Mouse (Mus musculus): ENCODE data around the gene Cnnm4. TPM values are rescaled to one million over a fixed set of nuclear protein-coding genes. Genes with fewer than 3 reads are reported as not detected.

Cnnm4 gene
- polyA plus RNA-seq, 1 experiment from 2014 or later = 14.1 TPM

DNA sequence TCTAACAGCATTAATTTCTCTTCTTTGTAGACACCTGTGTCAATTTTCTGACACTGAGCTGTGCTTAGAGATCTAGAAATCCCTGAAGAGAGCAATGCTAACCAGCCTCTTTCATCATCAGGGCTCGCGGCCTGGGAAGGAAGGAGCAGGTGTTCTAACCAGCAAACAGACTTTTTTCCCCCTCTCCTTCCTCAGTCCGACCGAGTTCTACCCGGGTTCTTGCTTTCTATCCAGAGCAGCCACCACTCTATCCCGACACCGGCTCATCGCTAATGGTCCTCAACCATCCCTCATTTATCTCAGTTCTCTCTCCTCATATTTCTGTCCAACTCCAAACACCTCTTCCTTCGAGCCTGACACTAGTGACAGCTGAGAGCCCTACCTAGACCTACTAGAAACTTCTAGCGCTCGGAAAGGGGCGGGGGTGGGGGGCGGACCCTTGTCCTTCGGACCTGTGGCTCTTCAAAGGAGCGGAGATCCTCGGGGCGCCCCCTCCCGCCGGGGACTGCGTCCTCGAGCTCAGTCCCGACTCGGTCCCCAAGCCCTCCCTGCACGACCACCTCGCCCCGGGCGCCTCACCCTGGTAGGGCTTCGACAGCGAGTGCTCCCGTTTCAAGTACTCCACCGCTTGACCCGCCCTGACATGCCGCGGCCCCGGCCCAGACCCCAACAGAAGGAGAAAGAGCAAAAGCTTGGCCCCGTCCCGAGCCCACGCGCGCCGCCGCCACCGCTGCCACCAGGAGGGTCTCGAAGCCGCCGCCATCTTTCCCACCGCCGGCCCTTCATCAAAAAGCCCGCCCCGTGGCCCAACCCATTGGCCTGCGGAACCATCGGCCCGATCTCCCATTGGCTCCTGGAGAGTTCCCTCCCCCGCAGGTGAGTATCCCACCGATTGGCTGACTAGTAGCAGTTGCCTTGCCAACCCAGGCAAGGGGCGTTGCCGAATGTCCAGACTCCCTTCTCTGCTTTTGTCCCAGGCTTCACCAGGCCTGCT is 26.7 kb upstream of the Cnnm4 start, which contains the start of gene Lman2l:
TSS of gene Lman2l (minus strand) at position 801 of the 994 bp plus-strand sequence.
- Histone ChIP-seq H3K4me3 (ENCODE audit: low read depth, low read length) (peak within 1 kb of the TSS; percentile 83), H3K27me3 (ENCODE audit: control insufficient read depth, insufficient read depth, low read length) (no peaks in the 10 kb centered on the region), H3K27ac (ENCODE audit: low read length) (peak within 1 kb of the TSS; percentile 59; the same call in 1 of the 2 replicates), H3K4me1 (ENCODE audit: control insufficient read depth, insufficient read depth, low read length) (no peaks in the 10 kb centered on the region), H3K9me3 (ENCODE audit: control insufficient read depth, low read depth, low read length) (no peaks in the 10 kb centered on the region), H3K9ac (replicated peaks; ENCODE audit: low read depth, low read length) (peak within 1 kb of the TSS; percentile 57; the same call in 1 of the 2 replicates), H3K4me2 (replicated peaks; ENCODE audit: low read depth, low read length) (peak within 1 kb of the TSS; percentile 75), H3K36me3 (ENCODE audit: control insufficient read depth, insufficient read depth, low read length) (no peaks in the 10 kb centered on the region)
- peak; percentile 99 for ATAC-seq (ENCODE audit: insufficient number of reproducible peaks, insufficient read depth, low FRiP score, low read depth)
- under 1% methylated on average over 57 of the region's 57 CpGs for WGBS

DNA sequence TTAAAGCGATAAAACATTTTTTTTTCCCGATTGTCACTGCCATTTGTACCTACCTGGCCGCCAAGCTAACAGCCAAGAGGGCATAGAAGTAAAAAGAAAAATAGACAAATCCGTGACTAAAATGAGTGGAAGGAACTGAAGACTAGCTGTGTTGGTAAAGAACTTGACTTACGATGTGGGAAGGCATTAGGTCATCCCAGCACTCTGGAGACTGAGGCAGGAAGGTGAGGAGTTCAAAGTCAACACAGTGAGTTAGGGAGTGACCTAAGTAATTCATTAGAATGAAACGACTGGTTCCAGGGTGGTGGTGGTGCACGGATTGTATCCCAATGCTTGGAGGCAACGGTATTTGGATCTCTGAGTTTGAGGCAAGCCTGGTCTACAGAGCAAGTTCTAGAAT is 25.9 kb upstream of the Cnnm4 start:
- 41% methylated on average over 8 of the region's 8 CpGs for WGBS
- H3K9ac ChIP-seq (replicated peaks; ENCODE audit: low read depth, low read length) = no peak overlapping the region
- H3K9me3 ChIP-seq (ENCODE audit: control insufficient read depth, low read depth, low read length) = no peaks in the 10 kb centered on the region
- no peaks in the 10 kb centered on the region for H3K36me3 ChIP-seq (ENCODE audit: control insufficient read depth, insufficient read depth, low read length)
- ATAC-seq (ENCODE audit: insufficient number of reproducible peaks, insufficient read depth, low FRiP score, low read depth) = no peak
- H3K4me2 ChIP-seq (replicated peaks; ENCODE audit: low read depth, low read length) = no peak overlapping the region; the same call in 1 of the 2 replicates
- no peaks in the 10 kb centered on the region for H3K27me3 ChIP-seq (ENCODE audit: control insufficient read depth, insufficient read depth, low read length)
- H3K4me1 ChIP-seq (ENCODE audit: control insufficient read depth, insufficient read depth, low read length) = no peaks in the 10 kb centered on the region
- H3K4me3 ChIP-seq (ENCODE audit: low read depth, low read length) = no peak overlapping the region
- H3K27ac ChIP-seq (ENCODE audit: low read length) = no peak overlapping the region

DNA sequence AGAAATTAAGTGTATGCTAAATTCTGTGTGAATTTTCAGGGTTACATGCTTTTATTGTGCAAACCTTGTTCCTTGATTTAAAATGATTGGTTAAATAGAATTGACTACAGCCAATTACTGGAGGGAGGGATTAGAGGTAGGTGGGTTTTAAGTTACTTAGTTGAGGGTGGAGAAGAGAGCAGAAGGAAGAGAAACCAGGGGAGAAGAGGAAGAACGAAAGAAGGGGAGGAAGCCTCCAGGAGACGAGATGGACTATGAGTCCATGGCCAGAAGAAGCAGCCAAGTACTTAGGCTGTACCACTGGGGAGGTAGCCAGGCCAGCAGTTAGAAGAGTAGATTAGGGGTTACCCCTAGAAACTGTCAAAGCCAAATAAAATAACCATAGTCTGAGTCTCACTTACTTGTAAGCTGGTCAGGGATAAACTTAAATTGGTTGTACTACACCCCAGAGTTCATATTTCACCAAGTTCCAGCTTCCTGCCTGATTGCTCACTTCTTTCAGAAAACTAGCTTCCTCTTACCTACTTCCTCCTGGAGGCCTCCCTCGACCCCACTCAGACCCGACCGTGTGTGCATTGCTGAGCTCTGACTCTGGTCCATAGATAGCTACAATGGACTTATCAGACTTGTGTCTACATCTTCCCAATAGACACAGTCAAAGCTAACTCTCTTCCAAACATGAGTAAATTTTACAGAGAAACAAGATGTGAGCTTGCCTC is 25.2 kb upstream of the Cnnm4 start:
- H3K27ac ChIP-seq (ENCODE audit: low read length) = no peak overlapping the region
- WGBS = 86% methylated on average over 5 of the region's 5 CpGs
- no peak for ATAC-seq (ENCODE audit: insufficient number of reproducible peaks, insufficient read depth, low FRiP score, low read depth)

DNA sequence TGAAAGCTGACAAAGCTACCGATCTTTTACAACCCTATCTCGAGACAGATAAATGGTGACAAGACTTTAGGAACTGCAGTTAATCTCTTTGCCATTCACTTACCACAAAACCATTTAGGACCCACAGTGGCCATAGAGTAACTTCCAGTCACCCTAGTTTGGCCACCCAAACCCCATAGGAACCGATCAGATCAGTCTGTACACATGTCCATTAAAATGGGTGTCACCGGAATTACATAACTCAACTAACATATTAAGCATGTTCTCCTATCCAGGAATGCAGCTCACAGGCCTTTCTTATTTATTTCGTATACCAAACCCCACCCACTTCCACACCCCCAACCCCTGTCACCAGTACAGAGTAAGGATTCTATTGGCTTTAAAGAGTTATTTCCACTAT is 24.6 kb upstream of the Cnnm4 start:
- Histone ChIP-seq H3K9me3 (ENCODE audit: control insufficient read depth, low read depth, low read length) (no peaks in the 10 kb centered on the region), H3K4me3 (ENCODE audit: low read depth, low read length) (no peak overlapping the region), H3K27me3 (ENCODE audit: control insufficient read depth, insufficient read depth, low read length) (no peaks in the 10 kb centered on the region), H3K9ac (replicated peaks; ENCODE audit: low read depth, low read length) (no peak overlapping the region), H3K27ac (ENCODE audit: low read length) (no peak overlapping the region), H3K4me1 (ENCODE audit: control insufficient read depth, insufficient read depth, low read length) (no peaks in the 10 kb centered on the region), H3K4me2 (replicated peaks; ENCODE audit: low read depth, low read length) (no peak overlapping the region), H3K36me3 (ENCODE audit: control insufficient read depth, insufficient read depth, low read length) (no peaks in the 10 kb centered on the region)
- 91% methylated on average over 5 of the region's 5 CpGs for WGBS
- ATAC-seq (ENCODE audit: insufficient number of reproducible peaks, insufficient read depth, low FRiP score, low read depth) = no peak

More for the DNA sequence above, 25.2 kb upstream of the Cnnm4 start:
- Histone ChIP-seq H3K4me2 (replicated peaks; ENCODE audit: low read depth, low read length) (no peak overlapping the region), H3K27me3 (ENCODE audit: control insufficient read depth, insufficient read depth, low read length) (no peaks in the 10 kb centered on the region), H3K9me3 (ENCODE audit: control insufficient read depth, low read depth, low read length) (no peaks in the 10 kb centered on the region), H3K36me3 (ENCODE audit: control insufficient read depth, insufficient read depth, low read length) (no peaks in the 10 kb centered on the region), H3K4me3 (ENCODE audit: low read depth, low read length) (no peak overlapping the region), H3K4me1 (ENCODE audit: control insufficient read depth, insufficient read depth, low read length) (no peaks in the 10 kb centered on the region), H3K9ac (replicated peaks; ENCODE audit: low read depth, low read length) (no peak overlapping the region)

DNA sequence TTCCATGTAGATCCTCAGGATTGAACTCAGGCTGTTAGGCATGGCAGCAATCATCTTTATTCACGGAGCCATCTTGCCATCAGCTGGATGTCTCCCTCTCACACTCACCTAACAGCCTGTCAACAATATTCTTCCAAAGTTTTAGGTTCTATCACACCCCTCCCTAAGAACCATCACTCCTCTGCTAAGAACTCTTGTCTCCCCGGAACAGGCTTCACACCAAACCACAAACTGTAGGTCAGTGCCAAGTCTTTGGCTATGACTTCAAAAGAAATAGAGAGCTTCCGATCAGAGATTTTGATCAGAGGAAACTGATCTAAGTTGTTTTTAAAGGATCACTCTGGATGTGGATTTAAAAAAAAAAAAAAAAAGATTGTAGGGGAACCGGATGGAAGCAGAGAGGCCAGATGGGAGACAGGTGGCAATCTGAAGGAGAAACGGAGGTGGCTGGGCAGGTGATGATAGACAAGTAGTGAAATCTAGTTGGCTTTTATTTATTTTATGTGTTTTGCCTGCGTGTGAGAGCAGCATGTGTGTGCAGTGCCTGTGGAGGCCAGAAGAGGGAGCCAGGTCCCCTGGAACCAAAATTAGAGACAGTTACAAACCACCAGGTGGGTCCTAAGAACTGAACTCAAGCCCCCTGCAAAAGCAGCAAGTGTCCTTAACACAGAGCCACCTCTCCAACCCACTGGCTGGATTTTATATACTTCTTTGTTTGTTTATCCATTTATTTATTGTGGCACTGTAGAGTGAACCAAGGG is 17.2 kb upstream of the Cnnm4 start:
- no peaks in the 10 kb centered on the region for H3K36me3 ChIP-seq (ENCODE audit: control insufficient read depth, insufficient read depth, low read length)
- 90% methylated on average over 6 of the region's 6 CpGs for WGBS
- H3K9ac ChIP-seq (replicated peaks; ENCODE audit: low read depth, low read length) = no peak overlapping the region

DNA sequence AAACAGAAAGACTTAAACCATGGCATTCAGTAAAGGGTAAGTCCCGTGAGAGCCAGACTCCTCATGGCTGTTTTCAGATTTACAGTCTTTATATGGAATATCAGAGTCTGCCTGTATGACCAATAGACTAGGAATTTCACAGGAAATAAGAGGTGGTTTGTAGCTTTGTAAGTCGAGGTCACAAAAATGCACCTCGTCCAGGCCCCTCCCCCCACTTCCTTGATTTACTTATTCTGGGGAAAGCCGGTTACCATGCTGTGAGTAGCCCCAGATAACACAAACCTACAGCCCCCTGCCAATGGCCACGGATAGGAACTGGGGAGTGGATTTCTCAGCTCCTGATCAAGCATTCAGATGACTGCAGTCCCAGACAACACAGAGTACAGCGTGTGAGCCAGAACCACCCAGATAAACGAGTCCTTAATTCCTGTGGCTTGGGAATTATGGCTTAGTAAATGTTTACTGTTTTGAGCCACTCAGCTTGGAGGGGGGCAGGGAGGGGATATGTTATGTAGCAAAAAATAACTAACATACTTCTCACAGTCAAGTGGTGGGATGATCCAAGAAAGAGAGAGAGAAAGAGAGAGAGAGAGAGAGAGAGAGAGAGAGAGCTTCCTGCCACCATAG is 13.9 kb upstream of the Cnnm4 start:
- no peak for ATAC-seq (ENCODE audit: insufficient number of reproducible peaks, insufficient read depth, low FRiP score, low read depth)
- H3K9me3 ChIP-seq (ENCODE audit: control insufficient read depth, low read depth, low read length) = no peaks in the 10 kb centered on the region
- H3K27ac ChIP-seq (ENCODE audit: low read length) = no peak overlapping the region; the same call in 1 of the 2 replicates
- no peak overlapping the region for H3K4me3 ChIP-seq (ENCODE audit: low read depth, low read length)
- H3K27me3 ChIP-seq (ENCODE audit: control insufficient read depth, insufficient read depth, low read length) = no peaks in the 10 kb centered on the region
- no peak overlapping the region for H3K9ac ChIP-seq (replicated peaks; ENCODE audit: low read depth, low read length)
- peaks cover 4% of the 10 kb centered on the region; the same call in 1 of the 2 replicates for H3K4me1 ChIP-seq (ENCODE audit: control insufficient read depth, insufficient read depth, low read length)
- no peak overlapping the region for H3K4me2 ChIP-seq (replicated peaks; ENCODE audit: low read depth, low read length)
- no peaks in the 10 kb centered on the region for H3K36me3 ChIP-seq (ENCODE audit: control insufficient read depth, insufficient read depth, low read length)
- WGBS = 19% methylated on average over 7 of the region's 7 CpGs

More for the DNA sequence above, 17.2 kb upstream of the Cnnm4 start:
- Histone ChIP-seq H3K9me3 (ENCODE audit: control insufficient read depth, low read depth, low read length) (no peaks in the 10 kb centered on the region), H3K4me2 (replicated peaks; ENCODE audit: low read depth, low read length) (no peak overlapping the region), H3K27me3 (ENCODE audit: control insufficient read depth, insufficient read depth, low read length) (no peaks in the 10 kb centered on the region), H3K4me1 (ENCODE audit: control insufficient read depth, insufficient read depth, low read length) (peaks cover 4% of the 10 kb centered on the region; the same call in 1 of the 2 replicates), H3K4me3 (ENCODE audit: low read depth, low read length) (no peak overlapping the region), H3K27ac (ENCODE audit: low read length) (no peak overlapping the region)
- no peak for ATAC-seq (ENCODE audit: insufficient number of reproducible peaks, insufficient read depth, low FRiP score, low read depth)

DNA sequence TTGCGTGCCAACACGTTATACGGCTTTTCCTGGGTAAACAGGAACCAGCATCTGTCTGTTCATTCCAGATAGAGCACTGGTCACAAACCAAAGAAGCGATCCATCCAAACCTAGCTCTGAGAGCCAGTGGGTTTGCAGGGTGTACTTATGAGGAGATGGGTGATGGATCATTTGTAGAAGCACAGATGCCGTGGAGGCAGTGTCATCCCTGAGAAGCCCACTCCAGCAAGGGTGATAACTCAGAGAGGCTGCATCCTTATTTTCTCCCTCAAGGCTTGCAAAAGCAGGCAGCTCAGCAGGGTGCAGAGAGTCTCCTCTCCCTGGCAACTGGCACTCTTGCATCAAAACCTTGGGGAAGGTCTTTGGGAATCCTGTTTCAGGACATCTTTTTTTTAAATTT is 13.3 kb upstream of the Cnnm4 start:
- peaks cover 4% of the 10 kb centered on the region; the same call in 1 of the 2 replicates for H3K4me1 ChIP-seq (ENCODE audit: control insufficient read depth, insufficient read depth, low read length)
- H3K27ac ChIP-seq (ENCODE audit: low read length) = no peak overlapping the region
- no peaks in the 10 kb centered on the region for H3K9me3 ChIP-seq (ENCODE audit: control insufficient read depth, low read depth, low read length)
- 81% methylated on average over 5 of the region's 5 CpGs for whole genome bisulfite sequencing
- no peaks in the 10 kb centered on the region for H3K27me3 ChIP-seq (ENCODE audit: control insufficient read depth, insufficient read depth, low read length)
- H3K9ac ChIP-seq (replicated peaks; ENCODE audit: low read depth, low read length) = no peak overlapping the region
- no peak overlapping the region for H3K4me3 ChIP-seq (ENCODE audit: low read depth, low read length)
- H3K4me2 ChIP-seq (replicated peaks; ENCODE audit: low read depth, low read length) = no peak overlapping the region
- no peaks in the 10 kb centered on the region for H3K36me3 ChIP-seq (ENCODE audit: control insufficient read depth, insufficient read depth, low read length)
- no peak for ATAC-seq (ENCODE audit: insufficient number of reproducible peaks, insufficient read depth, low FRiP score, low read depth)
